Mouse (Mus musculus): ENCODE measurements at regions not wholly inside any gene's neighbourhood (a gene's known extent, or its start where the extent isn't known, plus 50 kb on each side); places are given as distances from the start of the nearest gene placed in this dataset.

DNA sequence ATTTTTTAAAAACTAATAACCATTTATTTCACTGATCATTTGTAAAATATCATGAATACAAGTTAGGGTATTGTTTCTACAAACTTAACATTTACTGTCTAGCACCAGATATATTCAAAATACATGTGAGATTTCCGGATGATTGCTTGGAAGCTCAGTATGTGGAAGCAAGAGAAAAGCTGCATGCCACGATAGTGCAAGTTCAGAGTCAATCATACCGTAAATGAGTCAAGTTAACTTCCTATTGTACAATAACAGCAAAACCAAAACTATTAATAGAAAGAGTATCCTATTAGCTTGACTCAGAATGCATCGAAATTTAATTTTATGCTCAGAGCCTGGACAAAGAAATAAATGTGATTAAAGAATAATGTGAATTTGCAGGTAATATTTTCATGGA is 1284.6 kb upstream of the Cited2 start:
- peaks cover 5% of the 10 kb centered on the region; the same call in 1 of the 2 replicates for H3K4me1 ChIP-seq (ENCODE audit: insufficient read depth)
- H3K27me3 ChIP-seq (ENCODE audit: insufficient read depth, low read length) = no peaks in the 10 kb centered on the region
- no peaks in the 10 kb centered on the region for H3K9me3 ChIP-seq (ENCODE audit: low read length)
- no peak overlapping the region for H3K9ac ChIP-seq
- no peak overlapping the region for H3K27ac ChIP-seq (ENCODE audit: low read depth, low read length)
- no peak overlapping the region for H3K4me3 ChIP-seq (ENCODE audit: low read depth, low read length)
- no peak overlapping the region for H3K4me2 ChIP-seq (ENCODE audit: low read depth)
- no peaks in the 10 kb centered on the region for H3K36me3 ChIP-seq (ENCODE audit: insufficient read depth)
- WGBS = 87% methylated on average over 4 of the region's 4 CpGs
- ATAC-seq = no peak
- no peak for DNase-seq
- no peak for TF ChIP-seq CTCF (IDR thresholded peaks at IDR 0.05; ENCODE audit: low read depth)

DNA sequence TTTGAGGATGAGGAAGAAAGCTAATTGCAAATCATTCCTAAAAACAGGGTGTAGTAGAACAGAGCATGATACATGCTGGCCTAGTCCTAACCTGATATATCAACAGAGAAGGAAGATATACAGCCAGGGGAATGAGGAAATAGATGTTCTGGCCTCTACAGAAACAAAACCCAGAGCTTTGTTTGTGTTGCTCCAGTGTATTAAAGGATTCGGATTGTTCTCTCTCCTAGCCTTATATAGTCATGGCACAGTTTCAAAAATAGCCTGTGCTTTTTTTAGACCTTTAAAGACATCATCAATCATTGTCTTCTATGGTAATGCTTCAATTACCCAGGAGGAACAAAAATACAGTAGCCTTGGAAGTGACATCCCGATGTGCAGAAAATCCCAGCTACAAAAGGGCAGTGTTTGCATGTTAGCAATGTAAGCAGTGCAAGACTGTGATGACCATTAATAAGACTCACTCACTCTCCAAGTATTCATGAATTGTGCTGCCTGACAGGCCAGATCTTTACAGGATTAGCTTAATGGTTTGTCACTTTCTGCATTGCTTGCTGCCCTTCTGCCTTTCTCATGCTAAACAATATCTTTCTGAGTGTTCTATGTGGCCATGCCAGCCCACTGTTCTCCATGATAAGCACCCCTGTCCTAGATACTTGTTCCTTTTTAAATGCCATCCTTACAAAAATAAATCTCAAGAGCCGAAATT is 1281.9 kb upstream of the Cited2 start:
- Histone ChIP-seq H3K36me3 (ENCODE audit: insufficient read depth) (no peaks in the 10 kb centered on the region), H3K4me1 (ENCODE audit: insufficient read depth) (peaks cover 5% of the 10 kb centered on the region; the same call in 1 of the 2 replicates), H3K4me2 (ENCODE audit: low read depth) (no peak overlapping the region), H3K27me3 (ENCODE audit: insufficient read depth, low read length) (no peaks in the 10 kb centered on the region), H3K9ac (no peak overlapping the region), H3K27ac (ENCODE audit: low read depth, low read length) (peak overlapping the region; percentile 52), H3K4me3 (ENCODE audit: low read depth, low read length) (no peak overlapping the region), H3K9me3 (ENCODE audit: low read length) (no peaks in the 10 kb centered on the region)
- ATAC-seq (peak; percentile 25), DNase-seq (no peak)
- 19% methylated on average over 3 of the region's 3 CpGs for WGBS
- no peak for TF ChIP-seq CTCF (IDR thresholded peaks at IDR 0.05; ENCODE audit: low read depth)

DNA sequence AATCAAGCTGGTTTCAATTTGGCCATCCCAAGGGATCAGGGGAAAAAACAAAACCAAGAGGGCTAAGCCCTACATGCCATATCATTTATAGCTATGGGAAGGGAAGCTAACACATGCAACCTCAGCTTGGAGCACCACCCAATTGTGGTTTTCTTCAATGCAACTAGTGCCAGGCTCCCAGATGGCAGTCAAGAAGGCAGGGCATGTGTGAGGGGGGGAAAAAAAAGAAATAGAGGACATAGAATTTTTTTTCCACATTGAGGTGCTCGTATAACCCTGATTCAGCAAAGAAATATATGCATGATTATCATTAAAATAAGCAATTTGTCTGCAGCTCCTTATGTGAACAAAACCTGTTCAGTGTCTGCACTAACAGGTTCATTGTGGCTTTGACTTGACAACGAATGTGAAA is 1281.4 kb upstream of the Cited2 start:
- DNase-seq (peak; percentile 80), ATAC-seq (peak; percentile 90)
- Histone ChIP-seq H3K9me3 (ENCODE audit: low read length) (no peaks in the 10 kb centered on the region), H3K4me3 (ENCODE audit: low read depth, low read length) (no peak overlapping the region), H3K36me3 (ENCODE audit: insufficient read depth) (no peaks in the 10 kb centered on the region), H3K9ac (no peak overlapping the region), H3K27ac (ENCODE audit: low read depth, low read length) (peak overlapping the region; percentile 52), H3K4me1 (ENCODE audit: insufficient read depth) (peaks cover 5% of the 10 kb centered on the region; the same call in 1 of the 2 replicates), H3K4me2 (ENCODE audit: low read depth) (no peak overlapping the region), H3K27me3 (ENCODE audit: insufficient read depth, low read length) (no peaks in the 10 kb centered on the region)
- WGBS = 17% methylated on average over 2 of the region's 2 CpGs
- TF ChIP-seq CTCF (IDR thresholded peaks at IDR 0.05; ENCODE audit: low read depth) = no peak

DNA sequence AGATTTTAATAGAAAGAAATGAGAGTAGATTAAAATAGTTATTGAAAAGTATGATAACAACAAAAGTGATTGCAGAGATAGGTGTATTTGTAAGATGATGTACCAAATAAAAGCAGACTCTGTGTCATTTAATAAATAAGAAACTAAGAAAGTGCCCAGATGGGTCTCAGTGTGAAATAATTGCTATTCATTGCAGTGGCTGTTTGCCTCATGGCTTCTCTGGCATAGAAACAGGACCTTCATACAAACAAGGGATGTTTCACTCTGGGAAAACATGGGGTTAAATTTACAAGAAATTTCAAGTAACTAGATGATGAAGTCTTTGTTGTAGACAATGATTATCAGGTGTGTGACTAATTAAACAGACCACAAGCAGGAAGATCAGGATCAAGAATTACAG is 1279.1 kb upstream of the Cited2 start:
- no peak overlapping the region for H3K4me3 ChIP-seq (ENCODE audit: low read depth, low read length)
- H3K36me3 ChIP-seq (ENCODE audit: insufficient read depth) = no peaks in the 10 kb centered on the region
- no peak for ATAC-seq
- no peaks in the 10 kb centered on the region for H3K27me3 ChIP-seq (ENCODE audit: insufficient read depth, low read length)
- no peaks in the 10 kb centered on the region for H3K9me3 ChIP-seq (ENCODE audit: low read length)
- H3K4me1 ChIP-seq (ENCODE audit: insufficient read depth) = peaks cover 5% of the 10 kb centered on the region; the same call in 1 of the 2 replicates
- no peak overlapping the region for H3K4me2 ChIP-seq (ENCODE audit: low read depth)
- no peak overlapping the region for H3K9ac ChIP-seq
- H3K27ac ChIP-seq (ENCODE audit: low read depth, low read length) = no peak overlapping the region
- no peak for TF ChIP-seq CTCF (IDR thresholded peaks at IDR 0.05; ENCODE audit: low read depth)
- no peak for DNase-seq

DNA sequence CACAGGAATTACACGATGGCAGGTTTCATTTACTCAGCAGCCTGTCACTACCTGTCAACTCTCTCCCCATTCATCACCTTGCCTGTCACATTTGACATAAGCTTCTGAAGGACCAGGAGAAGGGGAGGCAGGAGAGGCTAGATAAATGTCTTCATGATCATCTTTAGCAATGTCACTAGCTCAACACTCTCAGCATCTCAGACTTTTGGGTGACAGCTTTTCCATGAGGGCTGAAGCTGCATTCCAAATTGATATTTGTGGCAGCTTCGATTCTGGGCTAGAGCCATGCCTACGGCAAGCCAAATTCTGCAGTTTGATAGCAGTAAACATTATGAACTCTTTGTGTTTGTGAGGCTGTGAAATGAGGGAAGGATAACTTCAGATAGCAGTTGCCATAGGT is 1255.1 kb upstream of the Cited2 start:
- TF ChIP-seq CTCF (IDR thresholded peaks at IDR 0.05; ENCODE audit: low read depth) = no peak
- Histone ChIP-seq H3K27ac (ENCODE audit: low read depth, low read length) (no peak overlapping the region), H3K27me3 (ENCODE audit: insufficient read depth, low read length) (no peaks in the 10 kb centered on the region), H3K4me2 (ENCODE audit: low read depth) (no peak overlapping the region), H3K4me3 (ENCODE audit: low read depth, low read length) (no peak overlapping the region), H3K9me3 (ENCODE audit: low read length) (no peaks in the 10 kb centered on the region), H3K36me3 (ENCODE audit: insufficient read depth) (no peaks in the 10 kb centered on the region), H3K9ac (no peak overlapping the region), H3K4me1 (ENCODE audit: insufficient read depth) (no peaks in the 10 kb centered on the region)
- 41% methylated on average over 3 of the region's 3 CpGs for WGBS
- ATAC-seq (peak; percentile 36; the same call in 1 of the 2 replicates), DNase-seq (peak; percentile 36)

DNA sequence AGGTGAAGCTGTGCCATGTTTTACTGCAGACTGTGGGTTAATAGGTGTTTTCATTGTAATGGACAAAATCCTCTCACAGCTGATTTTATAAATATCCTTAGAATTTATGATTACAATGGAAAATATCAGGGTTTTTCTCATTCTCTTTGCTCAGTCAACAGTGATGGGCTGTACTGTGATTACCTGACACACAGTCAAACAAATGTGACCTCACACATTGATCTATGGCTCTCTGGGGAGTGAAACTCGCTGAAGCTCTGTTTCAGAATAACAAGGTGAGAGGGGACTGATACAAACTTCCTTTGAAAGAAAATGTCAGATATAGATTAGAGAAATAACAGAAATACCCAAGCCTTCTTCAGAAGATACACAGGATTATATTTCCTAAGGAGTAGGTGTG is 1253.3 kb upstream of the Cited2 start:
- Histone ChIP-seq H3K27ac (ENCODE audit: low read depth, low read length) (no peak overlapping the region), H3K9me3 (ENCODE audit: low read length) (no peaks in the 10 kb centered on the region), H3K27me3 (ENCODE audit: insufficient read depth, low read length) (no peaks in the 10 kb centered on the region), H3K9ac (no peak overlapping the region), H3K4me1 (ENCODE audit: insufficient read depth) (no peaks in the 10 kb centered on the region), H3K4me3 (ENCODE audit: low read depth, low read length) (no peak overlapping the region), H3K36me3 (ENCODE audit: insufficient read depth) (no peaks in the 10 kb centered on the region), H3K4me2 (ENCODE audit: low read depth) (no peak overlapping the region)
- DNase-seq (no peak), ATAC-seq (no peak)
- WGBS = 58% methylated on average over 1 of the region's 1 CpGs
- TF ChIP-seq CTCF (IDR thresholded peaks at IDR 0.05; ENCODE audit: low read depth) = no peak

DNA sequence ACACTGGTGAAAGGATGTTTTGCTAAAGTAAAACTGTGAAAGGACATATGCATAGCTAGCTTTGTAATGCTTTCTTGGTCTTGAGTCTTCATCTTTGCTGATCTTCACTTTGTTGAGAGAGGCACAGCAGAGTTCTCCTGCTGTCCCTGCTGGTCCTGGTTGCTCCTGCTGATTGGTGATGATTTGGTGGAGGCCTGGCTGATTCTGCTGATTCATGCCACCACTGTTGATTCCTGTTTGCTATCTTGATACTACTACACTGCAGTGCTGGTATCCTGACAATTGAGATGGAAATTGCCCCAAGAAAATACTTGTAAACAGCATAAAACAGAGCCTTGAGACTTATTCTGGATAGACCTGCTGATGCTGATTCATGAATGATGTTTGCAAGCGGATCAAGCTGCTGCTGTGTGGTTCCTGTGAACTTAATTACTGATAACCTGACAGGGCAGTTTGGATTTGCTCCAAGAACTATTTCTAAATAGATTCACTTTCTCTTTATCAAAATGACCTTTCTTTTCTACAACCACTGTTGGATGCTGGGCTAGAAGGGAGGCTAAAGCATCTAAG is 1249.0 kb upstream of the Cited2 start:
- Histone ChIP-seq H3K4me3 (ENCODE audit: low read depth, low read length) (no peak overlapping the region), H3K27ac (ENCODE audit: low read depth, low read length) (no peak overlapping the region), H3K27me3 (ENCODE audit: insufficient read depth, low read length) (no peaks in the 10 kb centered on the region), H3K4me1 (ENCODE audit: insufficient read depth) (no peaks in the 10 kb centered on the region), H3K4me2 (ENCODE audit: low read depth) (no peak overlapping the region), H3K36me3 (ENCODE audit: insufficient read depth) (no peaks in the 10 kb centered on the region), H3K9me3 (ENCODE audit: low read length) (no peaks in the 10 kb centered on the region), H3K9ac (no peak overlapping the region)
- 59% methylated on average over 1 of the region's 1 CpGs for WGBS
- DNase-seq (no peak), ATAC-seq (no peak)
- TF ChIP-seq CTCF (IDR thresholded peaks at IDR 0.05; ENCODE audit: low read depth) = no peak

Measured in forebrain, postnatal 0 days (tissue).